Mouse (Mus musculus) spleen, adult 2 months (tissue): ENCODE results near the gene Aff3. TPM values are rescaled to one million over a fixed set of nuclear protein-coding genes. Genes with fewer than 3 reads are reported as not detected.

Experiments
- DNase-seq, 2 experiments: peaks; one replicate each; pipeline versions ENCODE4 v3.0.0 to v3.0.0-alpha.2; 2012 to 2021; ENCODE audit warnings: low spot score in 2 of 2, low read depth in 1 of 2
- H3K27ac ChIP-seq: fragments of 200-500 bp; 2 replicates; pipeline ENCODE4 v1.5.1; 2012; ENCODE audit warnings: low read length, inconsistent platforms; ENCODE audit not compliant: insufficient read depth
- H3K27me3 ChIP-seq: fragments of 200-500 bp; 2 replicates; pipeline ENCODE4 v1.6.1; 2012; ENCODE audit warnings: mild to moderate bottlenecking, moderate library complexity, low read length, inconsistent platforms; ENCODE audit not compliant: control insufficient read depth, insufficient read depth
- H3K36me3 ChIP-seq: fragments of 200-500 bp; 2 replicates; pipeline ENCODE4 v1.6.1; 2012; ENCODE audit warnings: mild to moderate bottlenecking, low read length, inconsistent platforms; ENCODE audit not compliant: control insufficient read depth, insufficient read depth
- H3K4me1 ChIP-seq: fragments of 200-500 bp; 2 replicates; pipeline ENCODE4 v1.6.1; 2011; ENCODE audit warnings: inconsistent platforms; ENCODE audit not compliant: control insufficient read depth, insufficient read depth, insufficient read length
- H3K4me3 ChIP-seq: fragments of 200-500 bp; 2 replicates; pipeline ENCODE4 v1.5.1; 2011; ENCODE audit warnings: mild to moderate bottlenecking, inconsistent platforms; ENCODE audit not compliant: insufficient read depth, insufficient read length; ENCODE audit errors: extremely low read depth
- CTCF ChIP-seq: fragments of 200-500 bp; IDR thresholded peaks from 2 replicates; pipeline ENCODE4 v1.5.1; 2011; ENCODE audit warnings: mild to moderate bottlenecking, inconsistent platforms; ENCODE audit not compliant: insufficient read depth, insufficient read length, insufficient replicate concordance; ENCODE audit errors: extremely low read depth
- POLR2A ChIP-seq: fragments of 200-500 bp; IDR thresholded peaks from 2 replicates; pipeline ENCODE4 v1.6.1; 2011; ENCODE audit warnings: low read depth, low read length, inconsistent platforms
- WGBS: fragments of 180-500 bp; shearing (Covaris S2); methylation state at CpG from one replicate; pipeline ENCODE4 v1.1.7; 2018; 5-methylcytosine and 5-hydroxymethylcytosine counted together
- polyA plus RNA-seq: library from polyadenylated mRNA; depleted of rRNA; stranded (reverse); fragments of >200 nt; gene quantifications from 2 replicates; pipeline ENCODE4 v1.2.3, GENCODE M21; 2012

Gene Aff3
- polyA plus RNA-seq, 1 experiment: 20.2 TPM

GRCm38 (mm10) chr1:38690471-38690870, 25.7 kb upstream of the Aff3 start:
- 89% methylated on average over 6 of the region's 6 CpGs for WGBS
- Histone ChIP-seq H3K27ac (no peak overlapping the region), H3K4me3 (no peak overlapping the region), H3K36me3 (no peaks in the 10 kb centered on the region), H3K27me3 (no peaks in the 10 kb centered on the region), H3K4me1 (peaks cover 16% of the 10 kb centered on the region; the same call in 1 of the 2 replicates)
- DNase-seq: no peak
- TF ChIP-seq CTCF (no peak), POLR2A (no peak)

GRCm38 (mm10) chr1:38688216-38688615, 23.5 kb upstream of the Aff3 start:
- Histone ChIP-seq H3K36me3 (no peaks in the 10 kb centered on the region), H3K27me3 (no peaks in the 10 kb centered on the region), H3K4me1 (peaks cover 1% of the 10 kb centered on the region; the same call in 1 of the 2 replicates), H3K27ac (no peak overlapping the region), H3K4me3 (no peak overlapping the region)
- 86% methylated on average over 5 of the region's 5 CpGs for WGBS
- no peak for DNase-seq
- no peak for TF ChIP-seq POLR2A
- no peak for TF ChIP-seq CTCF

- 95% methylated on average over 5 of the region's 5 CpGs for WGBS
- DNase-seq: no peak
- H3K27ac ChIP-seq: no peak overlapping the region
Observed at GRCm38 (mm10) chr1:38685706-38686105, 21.0 kb upstream of the Aff3 start.

GRCm38 (mm10) chr1:38683158-38683721, 18.5 kb upstream of the Aff3 start:
- 80% methylated on average over 10 of the region's 10 CpGs for WGBS
- no peak overlapping the region for H3K27ac ChIP-seq
- DNase-seq: no peak
- TF ChIP-seq CTCF: no peak
- TF ChIP-seq POLR2A: no peak
- H3K4me3 ChIP-seq: no peak overlapping the region
- no peaks in the 10 kb centered on the region for H3K27me3 ChIP-seq
- H3K4me1 ChIP-seq: no peaks in the 10 kb centered on the region
- H3K36me3 ChIP-seq: no peaks in the 10 kb centered on the region

More at GRCm38 (mm10) chr1:38685706-38686105, 21.0 kb upstream of the Aff3 start:
- Histone ChIP-seq H3K4me3 (no peak overlapping the region), H3K4me1 (no peaks in the 10 kb centered on the region), H3K36me3 (no peaks in the 10 kb centered on the region), H3K27me3 (no peaks in the 10 kb centered on the region)
- no peak for TF ChIP-seq POLR2A
- no peak for TF ChIP-seq CTCF

- Histone ChIP-seq H3K36me3 (no peaks in the 10 kb centered on the region), H3K4me3 (no peak overlapping the region), H3K27ac (no peak overlapping the region), H3K4me1 (no peaks in the 10 kb centered on the region), H3K27me3 (no peaks in the 10 kb centered on the region)
- 87% methylated on average over 8 of the region's 8 CpGs for WGBS
- DNase-seq: no peak
- TF ChIP-seq CTCF (no peak), POLR2A (no peak)
Observed at GRCm38 (mm10) chr1:38679890-38680289, 15.1 kb upstream of the Aff3 start.

- no peaks in the 10 kb centered on the region; the same call in 1 of the 2 replicates for H3K4me1 ChIP-seq
- H3K4me3 ChIP-seq: no peak overlapping the region
- no peak for DNase-seq
- TF ChIP-seq CTCF: no peak
- no peak for TF ChIP-seq POLR2A
- no peaks in the 10 kb centered on the region for H3K27me3 ChIP-seq
- 82% methylated on average over 3 of the region's 3 CpGs for WGBS
- no peaks in the 10 kb centered on the region for H3K36me3 ChIP-seq
- H3K27ac ChIP-seq: no peak overlapping the region
Observed at GRCm38 (mm10) chr1:38671756-38672155, 7.0 kb upstream of the Aff3 start.

GRCm38 (mm10) chr1:38671019-38671418, 6.3 kb upstream of the Aff3 start:
- Histone ChIP-seq H3K27me3 (no peaks in the 10 kb centered on the region), H3K27ac (no peak overlapping the region), H3K4me1 (no peaks in the 10 kb centered on the region; the same call in 1 of the 2 replicates), H3K36me3 (no peaks in the 10 kb centered on the region), H3K4me3 (no peak overlapping the region)
- 70% methylated on average over 5 of the region's 5 CpGs for WGBS
- TF ChIP-seq POLR2A: no peak
- TF ChIP-seq CTCF: no peak
- DNase-seq: no peak
